ENCODE assay signal across 31 mouse cellular contexts in the genomic region with DNA sequence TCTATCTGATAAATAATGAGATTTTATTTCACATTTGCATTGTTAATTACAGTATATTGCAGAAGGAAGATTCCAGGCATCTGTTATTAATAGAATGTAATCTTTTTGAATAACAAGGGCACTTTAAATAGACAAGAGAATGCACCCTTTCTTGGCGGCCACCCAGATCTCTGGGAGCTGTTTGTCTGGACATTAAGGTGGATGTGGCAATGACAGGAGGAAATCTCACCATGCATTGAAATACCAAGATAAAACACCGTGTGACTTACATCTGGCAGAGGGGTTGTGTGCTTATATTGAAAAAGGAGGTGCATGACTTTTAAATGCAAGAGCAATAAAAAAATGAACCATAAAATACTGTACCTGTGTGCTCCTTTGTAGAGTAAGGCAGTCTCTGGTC.
DNase-seq lines count a peak whose midpoint lies in the region; ATAC-seq and TF ChIP-seq lines count a peak whose summit lies in the region.
"Had no signal": no experiment of that assay in that cellular context is flagged by ENCODE, and none has a peak within 500 bp of the region (broad histone marks: within the 10 kb centered on the region; RNA-seq: fewer than 3 reads in every experiment).

No protein-coding gene starts in this region.

- H3K36me3 ChIP-seq in heart, embryonic 12.5 days = no peaks in the 10 kb centered on the region
- peaks cover 0 to 22% of the 10 kb centered on the region in 2 experiments; a peak in 3 of 4 replicates for H3K36me3 ChIP-seq in MEL (ENCODE audit: control insufficient read depth in 1 of 2, insufficient read depth in 2 of 2, low read length in 2 of 2)
- no peaks in the 10 kb centered on the region for H3K36me3 ChIP-seq in forebrain, embryonic 11.5 days (ENCODE audit: control insufficient read depth, insufficient read depth, low read length)
- H3K36me3 ChIP-seq: embryonic facial prominence, embryonic 10.5 days; embryonic facial prominence, embryonic 15.5 days; G1E; limb, embryonic 13.5 days; lung, embryonic 15.5 days; midbrain, embryonic 13.5 days; neural tube, embryonic 13.5 days had no signal

- H3K79me2 ChIP-seq in MEL (ENCODE audit: control insufficient read depth, insufficient read depth, low read length, poor library complexity) = no peaks in the 10 kb centered on the region

- TF ChIP-seq CTCF in MEL (IDR thresholded peaks at IDR 0.05 in 2 of 3, conservative IDR thresholded peaks at IDR 0.05 in 1 of 3; ENCODE audit: control insufficient read depth in 1 of 3, insufficient read depth in 1 of 3, low read depth in 2 of 3, low read length in 3 of 3, poor library complexity in 1 of 3, severe bottlenecking in 1 of 3) = no peak

- TF ChIP-seq EP300 in MEL (IDR thresholded peaks at IDR 0.05; ENCODE audit: low read depth in 1 of 2, low read length in 2 of 2) = peak; percentile 13 to 62; a peak in 3 of 4 replicates

- intact Hi-C loops in heart, postnatal 10 days (cut with DNase I) = no loop called here

- 0 out of 2 replicates have a peak overlapping the region, but pooled peaks have one; percentile 41 for H3K27ac ChIP-seq in heart, embryonic 12.5 days (ENCODE audit: poor library complexity, severe bottlenecking)
- no peak overlapping the region for H3K27ac ChIP-seq in MEL (ENCODE audit: control insufficient read depth, low read depth, low read length)
- H3K27ac ChIP-seq in forebrain, embryonic 11.5 days (ENCODE audit: low read depth, low read length) = no peak overlapping the region
- H3K27ac ChIP-seq: embryonic facial prominence, embryonic 10.5 days; embryonic facial prominence, embryonic 15.5 days; forebrain, embryonic 13.5 days; hindbrain, embryonic 14.5 days; layer of hippocampus, adult 2 months; left cerebral cortex, adult 2 months; limb, embryonic 13.5 days; lung, embryonic 15.5 days; midbrain, embryonic 13.5 days; neural tube, embryonic 13.5 days; stomach, postnatal 0 days had no signal

- TF ChIP-seq RAD21 in MEL (IDR thresholded peaks at IDR 0.05; ENCODE audit: low read depth, low read length) = no peak

- peak; percentile 9 for DNase-seq in adrenal gland, postnatal 14 days
- DNase-seq in adrenal gland, postnatal 36 days = no peak
- DNase-seq in heart, adult 11 months = no peak
- peak; percentile 60 for DNase-seq in MEL (ENCODE audit: low read depth, low spot score)
- peak; percentile 20 to 43 for DNase-seq in heart, postnatal 10 days
- no peak for DNase-seq in lung, postnatal 25 days (ENCODE audit: low spot score)
- no peak for DNase-seq in forebrain, embryonic 11.5 days (ENCODE audit: low spot score)
- DNase-seq: adrenal gland, postnatal 10 days; cerebellum, adult 18-20 months; cerebellum, postnatal 14 days; lung, postnatal 4 days; right cerebral cortex, postnatal 4 days; thymus, adult 18-20 months; thymus, postnatal 25 days had no signal

- H3K4me1 ChIP-seq in heart, embryonic 12.5 days (replicated peaks) = peaks cover 26% of the 10 kb centered on the region
- H3K4me1 ChIP-seq in MEL (ENCODE audit: control insufficient read depth in 1 of 2, insufficient read depth in 2 of 2, low read length in 2 of 2) = peaks cover 11 to 13% of the 10 kb centered on the region in 2 experiments
- no peaks in the 10 kb centered on the region for H3K4me1 ChIP-seq in forebrain, embryonic 11.5 days (replicated peaks; ENCODE audit: control insufficient read depth, insufficient read depth, low read length)
- H3K4me1 ChIP-seq: embryonic facial prominence, embryonic 15.5 days; lung, embryonic 15.5 days; megakaryocyte, embryonic 14.5 days had no signal

- no peak overlapping the region for H3K9ac ChIP-seq in heart, embryonic 12.5 days
- H3K9ac ChIP-seq in MEL (ENCODE audit: control insufficient read depth, low read depth, low read length, poor library complexity, severe bottlenecking) = no peak overlapping the region
- H3K9ac ChIP-seq in forebrain, embryonic 11.5 days (ENCODE audit: low read length) = no peak overlapping the region
- H3K9ac ChIP-seq: embryonic facial prominence, embryonic 15.5 days; forebrain, embryonic 13.5 days; hindbrain, embryonic 14.5 days; limb, embryonic 13.5 days; lung, embryonic 15.5 days; midbrain, embryonic 13.5 days; neural tube, embryonic 13.5 days had no signal

- TF ChIP-seq POLR2A in MEL (IDR thresholded peaks at IDR 0.05; ENCODE audit: control insufficient read depth in 1 of 2, insufficient read depth in 1 of 2, low read depth in 1 of 2, low read length in 2 of 2, poor library complexity in 1 of 2) = no peak; a peak in 1 of 4 replicates

- 0 out of 2 replicates have a peak overlapping the region, but pooled peaks have one; percentile 4 for H3K4me2 ChIP-seq in heart, embryonic 12.5 days
- H3K4me2 ChIP-seq in forebrain, embryonic 11.5 days (ENCODE audit: low read depth, low read length, severe bottlenecking) = no peak overlapping the region
- H3K4me2 ChIP-seq: embryonic facial prominence, embryonic 15.5 days; forebrain, embryonic 13.5 days; hindbrain, embryonic 14.5 days; limb, embryonic 13.5 days; liver, embryonic 11.5 days; lung, embryonic 15.5 days; midbrain, embryonic 13.5 days; neural tube, embryonic 13.5 days had no signal

- no peaks in the 10 kb centered on the region for H3K27me3 ChIP-seq in heart, embryonic 12.5 days (replicated peaks)
- no peaks in the 10 kb centered on the region for H3K27me3 ChIP-seq in MEL (ENCODE audit: control insufficient read depth in 1 of 2, insufficient read depth in 2 of 2, low read length in 2 of 2)
- no peaks in the 10 kb centered on the region for H3K27me3 ChIP-seq in forebrain, embryonic 11.5 days (ENCODE audit: control insufficient read depth, insufficient read depth, low read length)
- H3K27me3 ChIP-seq: embryonic facial prominence, embryonic 15.5 days; forebrain, embryonic 13.5 days; limb, embryonic 13.5 days; lung, embryonic 15.5 days; megakaryocyte, embryonic 14.5 days; midbrain, embryonic 13.5 days; neural tube, embryonic 13.5 days had no signal

- H3K4me3 ChIP-seq in heart, embryonic 12.5 days = no peak overlapping the region
- H3K4me3 ChIP-seq in MEL (ENCODE audit: control insufficient read depth in 1 of 2, insufficient read depth in 1 of 2, low read depth in 2 of 2, low read length in 2 of 2) = no peak overlapping the region
- no peak overlapping the region for H3K4me3 ChIP-seq in forebrain, embryonic 11.5 days (ENCODE audit: low read depth, low read length)
- H3K4me3 ChIP-seq: embryonic facial prominence, embryonic 10.5 days; embryonic facial prominence, embryonic 15.5 days; forebrain, embryonic 13.5 days; layer of hippocampus, adult 2 months; left cerebral cortex, adult 2 months; limb, embryonic 13.5 days; lung, embryonic 15.5 days; megakaryocyte, embryonic 14.5 days; midbrain, embryonic 13.5 days; neural tube, embryonic 13.5 days had no signal

- 14% methylated on average over 2 of the region's 2 CpGs for WGBS in heart, embryonic 12.5 days
- WGBS in forebrain, embryonic 11.5 days = 81% methylated on average over 2 of the region's 2 CpGs

- ATAC-seq in heart, embryonic 12.5 days (ENCODE audit: insufficient number of reproducible peaks, low FRiP score) = no peak
- ATAC-seq in forebrain, embryonic 11.5 days (replicated peaks; ENCODE audit: low FRiP score) = no peak
- ATAC-seq: forebrain, embryonic 13.5 days; intestine, postnatal 0 days; midbrain, embryonic 13.5 days; Patski had no signal

- no peaks in the 10 kb centered on the region for H3K9me3 ChIP-seq in heart, embryonic 12.5 days (replicated peaks)
- H3K9me3 ChIP-seq in MEL (replicated peaks; ENCODE audit: insufficient read depth, low read length) = no peaks in the 10 kb centered on the region
- no peaks in the 10 kb centered on the region for H3K9me3 ChIP-seq in forebrain, embryonic 11.5 days (ENCODE audit: control insufficient read depth, low read length)
- H3K9me3 ChIP-seq: embryonic facial prominence, embryonic 10.5 days; embryonic facial prominence, embryonic 15.5 days; forebrain, embryonic 13.5 days; G1E; limb, embryonic 13.5 days; lung, embryonic 15.5 days; megakaryocyte, embryonic 14.5 days; midbrain, embryonic 13.5 days; neural tube, embryonic 13.5 days had no signal

TF ChIP-seq in MEL, 35 proteins besides CTCF, POLR2A, EP300 and RAD21 (continues in another document):
- TF ChIP-seq HCFC1 (IDR thresholded peaks at IDR 0.05; ENCODE audit: low read depth, low read length) (no peak), POLR2AphosphoS2 (IDR thresholded peaks at IDR 0.05; ENCODE audit: low read length) (no peak), MXI1 (IDR thresholded peaks at IDR 0.05; ENCODE audit: low read depth, low read length) (peak; percentile 24; the same call in 1 of the 2 replicates), KAT2A (conservative IDR thresholded peaks at IDR 0.05; ENCODE audit: low read depth, low read length) (no peak), ZMIZ1 (IDR thresholded peaks at IDR 0.05; ENCODE audit: low read depth, low read length) (no peak), TAL1 (IDR thresholded peaks at IDR 0.05; ENCODE audit: low read length) (no peak), BHLHE40 (IDR thresholded peaks at IDR 0.05; ENCODE audit: borderline replicate concordance, low read depth, low read length) (no peak), RCOR1 (IDR thresholded peaks at IDR 0.05; ENCODE audit: low read depth, low read length) (0 out of 2 replicates have a peak, but pooled peaks have one; percentile 25), ETS1 (IDR thresholded peaks at IDR 0.05; ENCODE audit: low read depth, low read length) (peak; percentile 66), ZNF384 (IDR thresholded peaks at IDR 0.05; ENCODE audit: low read depth, low read length) (no peak), TBP (IDR thresholded peaks at IDR 0.05; ENCODE audit: low read depth, low read length) (no peak), SIN3A (IDR thresholded peaks at IDR 0.05; ENCODE audit: low read length) (peak; percentile 39), NRF1 (IDR thresholded peaks at IDR 0.05; ENCODE audit: insufficient read depth, low read depth, low read length, poor library complexity, severe bottlenecking) (no peak), E2F4 (IDR thresholded peaks at IDR 0.05; ENCODE audit: borderline replicate concordance, low read depth, low read length) (no peak), ZC3H11A (IDR thresholded peaks at IDR 0.05; ENCODE audit: low read depth, low read length) (no peak), MYC (IDR thresholded peaks at IDR 0.05; ENCODE audit: low read depth, low read length) (no peak), MEF2A (IDR thresholded peaks at IDR 0.05; ENCODE audit: extremely low read depth, insufficient replicate concordance, low read depth, low read length, poor library complexity, severe bottlenecking) (peak; percentile 86; the same call in 1 of the 2 replicates), ELF1 (IDR thresholded peaks at IDR 0.05; ENCODE audit: low read depth, low read length) (no peak), CHD1 (IDR thresholded peaks at IDR 0.05; ENCODE audit: low read depth, low read length) (no peak), TCF12 (IDR thresholded peaks at IDR 0.05; ENCODE audit: low read depth, low read length) (peak; percentile 66), MAFK (IDR thresholded peaks at IDR 0.05; ENCODE audit: borderline replicate concordance, low read depth, low read length) (no peak), USF2 (IDR thresholded peaks at IDR 0.05; ENCODE audit: borderline replicate concordance in 1 of 2, insufficient read depth in 1 of 2, low read depth in 1 of 2, low read length in 2 of 2) (no peak)

Comparison
In these comparisons a context has a peak if more than half of its experiments do, and no peak if none do; other contexts are left out.
1. DNase-seq: peak in adrenal gland, postnatal 14 days (single experiment), MEL (single experiment) and heart, postnatal 10 days (2 of 2); none in adrenal gland, postnatal 36 days (0 of 2), heart, adult 11 months (single experiment), lung, postnatal 25 days (single experiment) and forebrain, embryonic 11.5 days (single experiment).